Mouse (Mus musculus): ENCODE measurements around the gene Olfr875. TPM values are rescaled to one million over a fixed set of nuclear protein-coding genes. Genes with fewer than 3 reads are reported as not detected.

Olfr875 gene
- total and polyA plus RNA-seq, 3 experiments, result not detected

GRCm38 (mm10) chr9:37814696-37815095, 43.0 kb downstream of the Olfr875 start:
- dilution Hi-C loops (cut with MboI; ENCODE audit: extremely low pct_ligation_motif_present, extremely low pct_unique_long_range_greater_than_20kb, low sequenced_read_pairs), result no loop called here
- TF ChIP-seq TCF12 (IDR thresholded peaks at IDR 0.05; ENCODE audit: low read depth, low read length), result no peak
- no peak for TF ChIP-seq ZC3H11A (IDR thresholded peaks at IDR 0.05; ENCODE audit: low read depth, low read length)
- TF ChIP-seq SIN3A (IDR thresholded peaks at IDR 0.05; ENCODE audit: low read length), result no peak
- TF ChIP-seq IRF4 (IDR thresholded peaks at IDR 0.05; ENCODE audit: low read depth, low read length), result no peak
- no peak for TF ChIP-seq SMC3 (IDR thresholded peaks at IDR 0.05; ENCODE audit: low read depth, low read length)
- TF ChIP-seq ELF1 (IDR thresholded peaks at IDR 0.05; ENCODE audit: low read depth, low read length), result no peak
- TF ChIP-seq KAT2A (IDR thresholded peaks at IDR 0.05; ENCODE audit: insufficient replicate concordance, low read length), result no peak
- Histone ChIP-seq H3K27ac (ENCODE audit: insufficient read depth, low read depth) (no peak overlapping the region), H3K27me3 (replicated peaks) (no peaks in the 10 kb centered on the region), H3K4me2 (ENCODE audit: insufficient read depth, low read depth, poor library complexity, severe bottlenecking) (no peak overlapping the region), H3K36me3 (replicated peaks in 1 of 2; ENCODE audit: control insufficient read depth in 1 of 2, insufficient read depth in 1 of 2, low read length in 1 of 2) (no peaks in the 10 kb centered on the region), H3K4me1 (ENCODE audit: control insufficient read depth in 1 of 2, insufficient read depth in 2 of 2) (no peaks in the 10 kb centered on the region), H3K4me3 (replicated peaks in 1 of 3; ENCODE audit: low read depth in 2 of 3, low read length in 2 of 3, poor library complexity in 1 of 3) (no peak overlapping the region), H3K9me3 (replicated peaks; ENCODE audit: low read length) (no peaks in the 10 kb centered on the region), H3K9ac (ENCODE audit: insufficient read depth, low read depth) (no peak overlapping the region), H3K79me2 (replicated peaks; ENCODE audit: control insufficient read depth, extremely low read depth, insufficient read depth, poor library complexity, severe bottlenecking) (no peaks in the 10 kb centered on the region)
- in situ Hi-C loops (cut with MboI; ENCODE audit: low pct_ligation_motif_present, low pct_unique_long_range_greater_than_20kb, low sequenced_read_pairs), result no loop called here
- no peak for DNase-seq (ENCODE audit: extremely low read depth)

Other genes with a start within 250 kb of the Olfr875 start
- 0.08 and 0.21 TPM in 2 replicates for gene Esam, start 243.8 kb upstream of the Olfr875 start, total RNA-seq (2012; rRNA removed)
- 0.24 and 0.42 TPM in 2 replicates for gene Esam, start 243.8 kb upstream of the Olfr875 start, total RNA-seq (2014; rRNA removed)
- gene Esam, start 243.8 kb upstream of the Olfr875 start, polyA plus RNA-seq (2012; ENCODE audit: insufficient read length, low read depth), result 0.18 and 0.37 TPM in 2 replicates
- gene Vsig2, start 232.6 kb upstream of the Olfr875 start, total RNA-seq (2012; rRNA removed), result not detected in 2 replicates
- gene Vsig2, start 232.6 kb upstream of the Olfr875 start, total RNA-seq (2014; rRNA removed), result not detected in 2 replicates
- gene Vsig2, start 232.6 kb upstream of the Olfr875 start, polyA plus RNA-seq (2012; ENCODE audit: insufficient read length, low read depth), result not detected in 2 replicates
- gene Nrgn, start 219.0 kb upstream of the Olfr875 start, total RNA-seq (2012; rRNA removed), result 0.42 and 0.50 TPM in 2 replicates
- gene Nrgn, start 219.0 kb upstream of the Olfr875 start, total RNA-seq (2014; rRNA removed), result not detected in 2 replicates
- gene Nrgn, start 219.0 kb upstream of the Olfr875 start, polyA plus RNA-seq (2012; ENCODE audit: insufficient read length, low read depth), result 3.6 and 4.1 TPM in 2 replicates
- gene Siae, start 216.2 kb upstream of the Olfr875 start, total RNA-seq (2012; rRNA removed), result 5.7 and 8.6 TPM in 2 replicates
- gene Siae, start 216.2 kb upstream of the Olfr875 start, total RNA-seq (2014; rRNA removed), result 5.9 and 6.2 TPM in 2 replicates
- 7.4 and 7.9 TPM in 2 replicates for gene Siae, start 216.2 kb upstream of the Olfr875 start, polyA plus RNA-seq (2012; ENCODE audit: insufficient read length, low read depth)
- 0.47 and 1.3 TPM in 2 replicates for gene Spa17, start 158.1 kb upstream of the Olfr875 start, total RNA-seq (2012; rRNA removed)
- 1.4 and 2.3 TPM in 2 replicates for gene Spa17, start 158.1 kb upstream of the Olfr875 start, total RNA-seq (2014; rRNA removed)
- gene Spa17, start 158.1 kb upstream of the Olfr875 start, polyA plus RNA-seq (2012; ENCODE audit: insufficient read length, low read depth), result 3.2 and 4.1 TPM in 2 replicates
- gene Tbrg1, start 114.5 kb upstream of the Olfr875 start, total RNA-seq (2012; rRNA removed), result 97.4 and 99.9 TPM in 2 replicates
- 115 and 129 TPM in 2 replicates for gene Tbrg1, start 114.5 kb upstream of the Olfr875 start, total RNA-seq (2014; rRNA removed)
- gene Tbrg1, start 114.5 kb upstream of the Olfr875 start, polyA plus RNA-seq (2012; ENCODE audit: insufficient read length, low read depth), result 92.4 and 103 TPM in 2 replicates
- gene Panx3, start 102.6 kb upstream of the Olfr875 start, total RNA-seq (2012; rRNA removed), result not detected in 2 replicates
- not detected in 2 replicates for gene Panx3, start 102.6 kb upstream of the Olfr875 start, total RNA-seq (2014; rRNA removed)
- gene Panx3, start 102.6 kb upstream of the Olfr875 start, polyA plus RNA-seq (2012; ENCODE audit: insufficient read length, low read depth), result not detected in 2 replicates
- gene Olfr160, start 55.6 kb upstream of the Olfr875 start, total RNA-seq (2012; rRNA removed), result not detected in 2 replicates
- not detected in 2 replicates for gene Olfr160, start 55.6 kb upstream of the Olfr875 start, total RNA-seq (2014; rRNA removed)
- gene Olfr160, start 55.6 kb upstream of the Olfr875 start, polyA plus RNA-seq (2012; ENCODE audit: insufficient read length, low read depth), result not detected in 2 replicates
- gene Olfr874, start 26.8 kb upstream of the Olfr875 start, total RNA-seq (2012; rRNA removed), result not detected in 2 replicates
- not detected in 2 replicates for gene Olfr874, start 26.8 kb upstream of the Olfr875 start, total RNA-seq (2014; rRNA removed)
- gene Olfr874, start 26.8 kb upstream of the Olfr875 start, polyA plus RNA-seq (2012; ENCODE audit: insufficient read length, low read depth), result not detected in 2 replicates
- not detected in 2 replicates for gene Olfr876, start 31.2 kb downstream of the Olfr875 start, total RNA-seq (2012; rRNA removed)
- not detected in 2 replicates for gene Olfr876, start 31.2 kb downstream of the Olfr875 start, total RNA-seq (2014; rRNA removed)
- not detected in 2 replicates for gene Olfr876, start 31.2 kb downstream of the Olfr875 start, polyA plus RNA-seq (2012; ENCODE audit: insufficient read length, low read depth)
- gene Olfr877, start 82.4 kb downstream of the Olfr875 start, total RNA-seq (2012; rRNA removed), result not detected in 2 replicates
- not detected in 2 replicates for gene Olfr877, start 82.4 kb downstream of the Olfr875 start, total RNA-seq (2014; rRNA removed)
- not detected in 2 replicates for gene Olfr877, start 82.4 kb downstream of the Olfr875 start, polyA plus RNA-seq (2012; ENCODE audit: insufficient read length, low read depth)
- not detected in 2 replicates for gene Olfr145, start 124.9 kb downstream of the Olfr875 start, total RNA-seq (2012; rRNA removed)
- gene Olfr145, start 124.9 kb downstream of the Olfr875 start, total RNA-seq (2014; rRNA removed), result not detected in 2 replicates
- not detected in 2 replicates for gene Olfr145, start 124.9 kb downstream of the Olfr875 start, polyA plus RNA-seq (2012; ENCODE audit: insufficient read length, low read depth)
- gene Olfr878, start 146.0 kb downstream of the Olfr875 start, total RNA-seq (2012; rRNA removed), result not detected in 2 replicates
- gene Olfr878, start 146.0 kb downstream of the Olfr875 start, total RNA-seq (2014; rRNA removed), result not detected in 2 replicates
- not detected in 2 replicates for gene Olfr878, start 146.0 kb downstream of the Olfr875 start, polyA plus RNA-seq (2012; ENCODE audit: insufficient read length, low read depth)
- not detected in 2 replicates for gene Olfr881, start 220.0 kb downstream of the Olfr875 start, total RNA-seq (2012; rRNA removed)
- not detected in 2 replicates for gene Olfr881, start 220.0 kb downstream of the Olfr875 start, total RNA-seq (2014; rRNA removed)
- not detected in 2 replicates for gene Olfr881, start 220.0 kb downstream of the Olfr875 start, polyA plus RNA-seq (2012; ENCODE audit: insufficient read length, low read depth)